Mouse (Mus musculus): ENCODE data around the gene Tada2b.

Tada2b gene

GRCm38 (mm10) chr5:36484171-36484990 lies at the start of gene Tada2b, which contains the start of gene Ccdc96:
Gene Tada2b, minus strand, starts transcription at chr5:36484285.
Gene Ccdc96, plus strand, starts transcription at chr5:36484588.
- peak; percentile 98 for DNase-seq (ENCODE audit: extremely low read depth, low read depth)

- peak; percentile 86 for DNase-seq (ENCODE audit: extremely low read depth, low read depth)
Measured at GRCm38 (mm10) chr5:36530129-36530751, 46.2 kb upstream of the Tada2b start.

GRCm38 (mm10) chr5:36529698-36530097 lies 45.6 kb upstream of the Tada2b start:
- no peak for DNase-seq (ENCODE audit: extremely low read depth, low read depth)

- no peak for DNase-seq (ENCODE audit: extremely low read depth, low read depth)
Measured at GRCm38 (mm10) chr5:36526921-36527320, 42.8 kb upstream of the Tada2b start.

GRCm38 (mm10) chr5:36526274-36526673 lies 42.2 kb upstream of the Tada2b start:
- no peak for DNase-seq (ENCODE audit: extremely low read depth, low read depth)

GRCm38 (mm10) chr5:36525216-36525615 lies 41.1 kb upstream of the Tada2b start:
- DNase-seq (ENCODE audit: extremely low read depth, low read depth) = no peak

- peak; percentile 72 for DNase-seq (ENCODE audit: extremely low read depth, low read depth)
Measured at GRCm38 (mm10) chr5:36523219-36523703, 39.2 kb upstream of the Tada2b start.

GRCm38 (mm10) chr5:36522782-36523181 lies 38.7 kb upstream of the Tada2b start:
- peak; percentile 70 for DNase-seq (ENCODE audit: extremely low read depth, low read depth)

GRCm38 (mm10) chr5:36519751-36520150 lies 35.7 kb upstream of the Tada2b start:
- DNase-seq (ENCODE audit: extremely low read depth, low read depth) = no peak

- DNase-seq (ENCODE audit: extremely low read depth, low read depth) = no peak
Measured at GRCm38 (mm10) chr5:36517596-36517995, 33.5 kb upstream of the Tada2b start.

GRCm38 (mm10) chr5:36515558-36515957 lies 31.5 kb upstream of the Tada2b start:
- DNase-seq (ENCODE audit: extremely low read depth, low read depth) = no peak

GRCm38 (mm10) chr5:36515126-36515525 lies 31.0 kb upstream of the Tada2b start:
- DNase-seq (ENCODE audit: extremely low read depth, low read depth) = no peak

- DNase-seq (ENCODE audit: extremely low read depth, low read depth) = no peak
Measured at GRCm38 (mm10) chr5:36510956-36511355, 26.9 kb upstream of the Tada2b start.

- DNase-seq (ENCODE audit: extremely low read depth, low read depth) = no peak
Measured at GRCm38 (mm10) chr5:36508351-36508750, 24.3 kb upstream of the Tada2b start.

- no peak for DNase-seq (ENCODE audit: extremely low read depth, low read depth)
Measured at GRCm38 (mm10) chr5:36505643-36506042, 21.6 kb upstream of the Tada2b start.

- no peak for DNase-seq (ENCODE audit: extremely low read depth, low read depth)
Measured at GRCm38 (mm10) chr5:36505235-36505634, 21.1 kb upstream of the Tada2b start.

GRCm38 (mm10) chr5:36494709-36495108 lies 10.6 kb upstream of the Tada2b start:
- no peak for DNase-seq (ENCODE audit: extremely low read depth, low read depth)

GRCm38 (mm10) chr5:36493919-36494318 lies 9.8 kb upstream of the Tada2b start:
- no peak for DNase-seq (ENCODE audit: extremely low read depth, low read depth)

GRCm38 (mm10) chr5:36489225-36489624 lies 5.1 kb upstream of the Tada2b start:
- no peak for DNase-seq (ENCODE audit: extremely low read depth, low read depth)

GRCm38 (mm10) chr5:36485306-36485705 lies 1.2 kb upstream of the Tada2b start:
- peak; percentile 59 for DNase-seq (ENCODE audit: extremely low read depth, low read depth)

GRCm38 (mm10) chr5:36483203-36484101 lies 633 bp downstream of the Tada2b start:
- no peak for DNase-seq (ENCODE audit: extremely low read depth, low read depth)
